Mouse (Mus musculus) adrenal gland, adult 10 weeks (tissue): ENCODE data around the gene Tgfbrap1. TPM values are rescaled to one million over a fixed set of nuclear protein-coding genes. Genes with fewer than 3 reads are reported as not detected.

Source experiments
- polyA plus RNA-seq: library from polyadenylated mRNA; stranded (reverse); fragments of 350-450 nt; fragmentation: Illumina TruSeq; extraction: RNeasy Lipid Tissue Mini Kit (QIAGEN cat#74804); gene quantifications from one replicate; pipeline ENCODE4 v1.2.3, GENCODE M21; 2014; ENCODE audit warnings: low read depth, low replicate concordance

Gene Tgfbrap1
- polyA plus RNA-seq = 15.6 TPM

GRCm38 (mm10) chr1:43098031-43098984 lies at the start of gene Tgfbrap1, which contains the start of gene AI597479:
Tgfbrap1 (minus strand) TSS chr1:43098637.
AI597479 (plus strand) TSS chr1:43098710.

Other genes starting within 250 kb of the Tgfbrap1 start
- 65.5 TPM for gene Mrps9, start 247.4 kb downstream of the Tgfbrap1 start, polyA plus RNA-seq
- 1.9 TPM for gene Gpr45, start 145.8 kb downstream of the Tgfbrap1 start, polyA plus RNA-seq
- gene AI597479, start 73 bp upstream of the Tgfbrap1 start, polyA plus RNA-seq = 48.9 TPM
- gene Fhl2, start 98.3 kb upstream of the Tgfbrap1 start, polyA plus RNA-seq = 10.4 TPM